Mouse (Mus musculus) heart, postnatal 4 days (tissue): ENCODE data around the gene Trpm1. TPM values are rescaled to one million over a fixed set of nuclear protein-coding genes. Genes with fewer than 3 reads are reported as not detected.

ENCODE experiments used
- DNase-seq: peaks from one replicate; pipeline ENCODE4 v3.0.0; 2021
- microRNA-seq, 2 experiments: library from miRNA; unstranded; fragments of <30 nt; microRNA quantifications; one replicate each; pipeline ENCODE4 v1.2.0; 2021 to 2022
- total RNA-seq, 2 experiments: library from RNA; stranded (reverse); gene quantifications; 2 replicates each; pipeline ENCODE4 v1.2.3; 2021

The Trpm1 gene
- total RNA-seq, 2 experiments from 2014 or later: not detected

- no peak for DNase-seq
These were observed 135.8 kb downstream of the Trpm1 start for GRCm38 (mm10) chr7:64289416-64289815.

- DNase-seq: no peak
These were observed 136.8 kb downstream of the Trpm1 start for GRCm38 (mm10) chr7:64290431-64290830.

GRCm38 (mm10) chr7:64291722-64292121, 138.1 kb downstream of the Trpm1 start:
- no peak for DNase-seq

GRCm38 (mm10) chr7:64296286-64297010, 142.8 kb downstream of the Trpm1 start:
- no peak for DNase-seq

- no peak for DNase-seq
These were observed 156.6 kb downstream of the Trpm1 start for GRCm38 (mm10) chr7:64310241-64310640.

- DNase-seq: no peak
These were observed 157.1 kb downstream of the Trpm1 start for GRCm38 (mm10) chr7:64310756-64311155.

GRCm38 (mm10) chr7:64312811-64313210, 159.2 kb downstream of the Trpm1 start:
- DNase-seq: no peak

Small RNAs within 50 kb of the gene (microRNA-seq; reads per million reads assigned to microRNA genes)
- 7.6 to 9.8 reads per million in 2 experiments for gene Mir211
- 0 reads per million in 2 experiments for gene Mir6416

Other genes with a start within 250 kb of the Trpm1 start
- not detected for gene E030018B13Rik, start 237.0 kb upstream of the Trpm1 start, total RNA-seq
- 10 to 100 TPM; 52.1 to 53.2 TPM for gene Klf13, start 214.9 kb upstream of the Trpm1 start, total RNA-seq
- 10 to 100 TPM; 13.5 to 13.8 TPM for gene Mtmr10, start 133.8 kb downstream of the Trpm1 start, total RNA-seq
- gene Fan1, start 220.3 kb downstream of the Trpm1 start, total RNA-seq: 1 to 10 TPM; 6.6 to 7.2 TPM
- 10 to 100 TPM; 16.6 to 17.4 TPM for gene Mphosph10, start 238.4 kb downstream of the Trpm1 start, total RNA-seq
- 100 to 1,000 TPM; 103 to 108 TPM for gene Mcee, start 238.8 kb downstream of the Trpm1 start, total RNA-seq